Mouse (Mus musculus) ES-E14 (cell line): ENCODE results near the gene Ccdc97. TPM values are rescaled to one million over a fixed set of nuclear protein-coding genes. Genes with fewer than 3 reads are reported as not detected.

Source experiments
- DNase-seq: peaks from one replicate; pipeline ENCODE4 v3.0.0-alpha.2; 2013; ENCODE audit warnings: low read depth, low spot score
- H3K27ac ChIP-seq: 2 replicates; pipeline ENCODE4 v1.5.1; 2012; ENCODE audit warnings: low read depth, mild to moderate bottlenecking, low read length, moderate library complexity, mixed read lengths; ENCODE audit not compliant: poor library complexity, insufficient read depth, severe bottlenecking
- H3K36me3 ChIP-seq: 2 replicates; pipeline ENCODE4 v1.6.1; 2012; ENCODE audit warnings: mild to moderate bottlenecking, low read length, moderate library complexity, mixed read lengths; ENCODE audit not compliant: control insufficient read depth, poor library complexity, insufficient read depth, severe bottlenecking
- H3K4me1 ChIP-seq, 2 experiments: fragments of 150-350 bp in 1 of 2; sonication (generic) in 1 of 2; 2 replicates each; pipeline ENCODE4 v1.6.1; 2012; ENCODE audit warnings: low read length in 2 of 2, mild to moderate bottlenecking in 1 of 2, mixed read lengths in 1 of 2; ENCODE audit not compliant: control insufficient read depth in 2 of 2, insufficient read depth in 2 of 2, poor library complexity in 1 of 2
- H3K4me3 ChIP-seq, 2 experiments: fragments of 150-350 bp in 1 of 2; sonication (generic) in 1 of 2; 2 replicates each; pipeline ENCODE4 v1.5.1; 2012; ENCODE audit warnings: low read length in 2 of 2, low read depth in 1 of 2, mild to moderate bottlenecking in 1 of 2, mixed read lengths in 1 of 2; ENCODE audit not compliant: insufficient read depth in 1 of 2, poor library complexity in 1 of 2, severe bottlenecking in 1 of 2
- H3K9ac ChIP-seq: 2 replicates; pipeline ENCODE4 v1.6.1; 2012; ENCODE audit warnings: low read depth, mild to moderate bottlenecking, low read length, mixed read lengths; ENCODE audit not compliant: poor library complexity, insufficient read depth, severe bottlenecking
- H3K9me3 ChIP-seq: fragments of 150-350 bp; sonication (generic); 2 replicates; pipeline ENCODE4 v1.6.1; 2012; ENCODE audit warnings: low read depth, mild to moderate bottlenecking, low read length; ENCODE audit not compliant: control insufficient read depth, insufficient read depth
- CHD2 ChIP-seq: IDR thresholded peaks from 2 replicates; pipeline ENCODE4 v1.6.1; 2014; ENCODE audit warnings: mild to moderate bottlenecking, low read depth, low read length, inconsistent platforms
- HCFC1 ChIP-seq: IDR thresholded peaks from 2 replicates; pipeline ENCODE4 v1.6.1; 2012; ENCODE audit warnings: low read length, inconsistent platforms, borderline replicate concordance; ENCODE audit not compliant: insufficient read depth
- MAFK ChIP-seq: IDR thresholded peaks from 2 replicates; pipeline ENCODE4 v1.6.1; 2014; ENCODE audit warnings: mild to moderate bottlenecking, low read depth, low read length, inconsistent platforms; ENCODE audit not compliant: insufficient read depth
- ZC3H11A ChIP-seq: IDR thresholded peaks from 2 replicates; pipeline ENCODE4 v1.6.1; 2012; ENCODE audit warnings: low read depth, mild to moderate bottlenecking, inconsistent platforms, low read length, borderline replicate concordance
- ZNF384 ChIP-seq: IDR thresholded peaks from 2 replicates; pipeline ENCODE4 v1.6.1; 2012; ENCODE audit warnings: low read depth, low read length, inconsistent platforms
- in situ Hi-C, 2 experiments: fragments of 600-800 bp; cut with MboI; formaldehyde crosslinking; loops; one replicate each; pipeline ENCODE4 v1.15.1; 2025; ENCODE audit warnings: low sequenced_read_pairs in 2 of 2, inconsistent platforms in 1 of 2; ENCODE audit not compliant: unreplicated experiment in 2 of 2
- total RNA-seq: library from RNA; depleted of rRNA; stranded (reverse); fragments of 300-350 nt; gene quantifications from 2 replicates; pipeline ENCODE4 v1.2.3, GENCODE M21; 2012

Ccdc97 gene
- total RNA-seq, 1 experiment = 21.7 TPM

- peak within 1 kb of the TSS; percentile 65 to 71 for H3K4me3 ChIP-seq
- peak within 1 kb of the TSS; percentile 54 for H3K9ac ChIP-seq
- in situ Hi-C loops = no loop called here
- H3K9me3 ChIP-seq = no peaks in the 10 kb centered on the region
- TF ChIP-seq HCFC1 (no peak), MAFK (no peak), ZC3H11A (no peak), CHD2 (no peak), ZNF384 (no peak)
- H3K27ac ChIP-seq = no peak within 1 kb of the TSS
- H3K4me1 ChIP-seq = peaks cover 4 to 14% of the 10 kb centered on the region in 2 experiments
- H3K36me3 ChIP-seq = peaks cover 4% of the 10 kb centered on the region; the same call in 1 of the 2 replicates
- DNase-seq = no peak
Measured at GRCm38 (mm10) chr7:25674719-25675300, 44.1 kb downstream of the Ccdc97 start, which contains the start of gene Tmem91. Gene Tmem91 (minus strand): TSS chr7:25675166.

GRCm38 (mm10) chr7:25674297-25674696 is 44.6 kb downstream of the Ccdc97 start:
- no peak for TF ChIP-seq HCFC1
- TF ChIP-seq ZC3H11A = no peak
- TF ChIP-seq CHD2 = no peak
- TF ChIP-seq ZNF384 = no peak
- TF ChIP-seq MAFK = no peak
- no peak overlapping the region for H3K27ac ChIP-seq
- H3K36me3 ChIP-seq = peaks cover 4% of the 10 kb centered on the region; the same call in 1 of the 2 replicates
- H3K4me3 ChIP-seq = peak overlapping the region; percentile 65 to 71; a peak in 3 of 4 replicates
- in situ Hi-C loops = no loop called here
- no peaks in the 10 kb centered on the region for H3K9me3 ChIP-seq
- peak overlapping the region; percentile 54; the same call in 1 of the 2 replicates for H3K9ac ChIP-seq
- no peak for DNase-seq
- peaks cover 5 to 16% of the 10 kb centered on the region in 2 experiments for H3K4me1 ChIP-seq

DNA sequence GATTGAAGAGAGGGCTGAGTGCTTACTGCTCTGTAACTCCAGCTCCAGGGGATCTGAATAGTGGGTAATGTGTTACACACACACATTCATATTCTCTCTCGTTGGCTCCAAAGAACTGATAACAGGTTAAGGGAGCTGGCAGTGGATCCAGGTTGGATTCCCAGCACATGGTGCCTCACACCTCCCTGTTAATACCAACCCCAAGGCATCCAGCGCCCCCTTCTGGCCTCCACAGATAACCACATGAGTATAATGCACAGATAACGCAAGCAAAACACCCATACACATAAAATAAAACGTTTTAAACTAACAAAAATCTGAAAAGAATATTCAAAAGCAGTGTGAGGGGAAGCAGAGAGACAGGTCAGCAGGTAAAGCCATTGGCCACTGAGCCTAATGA is 46.4 kb downstream of the Ccdc97 start:
- no peak for DNase-seq
- H3K36me3 ChIP-seq = peaks cover 17% of the 10 kb centered on the region
- TF ChIP-seq MAFK (no peak), HCFC1 (no peak), ZC3H11A (no peak)
- H3K27ac ChIP-seq = no peak overlapping the region
- H3K9ac ChIP-seq = no peak overlapping the region
- H3K4me3 ChIP-seq = no peak overlapping the region
- in situ Hi-C loops = no loop called here
- no peaks in the 10 kb centered on the region for H3K9me3 ChIP-seq
- peaks cover 5 to 31% of the 10 kb centered on the region in 2 experiments for H3K4me1 ChIP-seq

DNA sequence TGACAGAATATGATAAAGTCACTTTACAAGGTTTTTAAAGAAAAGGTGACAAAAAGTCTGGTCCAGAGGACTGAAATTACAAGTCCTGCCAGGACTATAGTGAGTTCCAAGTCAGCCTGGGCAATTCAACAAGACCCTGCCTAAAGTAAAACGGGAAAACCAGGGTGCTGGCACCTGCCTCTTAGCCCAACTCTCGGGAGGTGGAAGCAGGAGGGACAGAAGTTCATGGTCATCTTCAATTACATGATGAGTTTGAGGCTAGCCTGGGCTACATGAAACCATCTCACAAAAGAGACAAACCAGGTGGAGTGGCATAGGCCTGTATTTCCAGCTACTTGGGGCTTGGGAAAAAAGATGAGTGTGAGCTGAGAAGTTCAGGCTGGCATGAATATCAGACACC is 47.2 kb downstream of the Ccdc97 start:
- Histone ChIP-seq H3K27ac (no peak overlapping the region), H3K4me3 (no peak overlapping the region), H3K9ac (no peak overlapping the region), H3K9me3 (no peaks in the 10 kb centered on the region), H3K36me3 (peaks cover 23% of the 10 kb centered on the region), H3K4me1 (peaks cover 5 to 34% of the 10 kb centered on the region in 2 experiments)
- in situ Hi-C loops = no loop called here
- DNase-seq = no peak
- no peak for TF ChIP-seq ZNF384
- no peak for TF ChIP-seq CHD2
- TF ChIP-seq HCFC1 = no peak
- no peak for TF ChIP-seq MAFK
- no peak for TF ChIP-seq ZC3H11A
